9 mouse cellular contexts compared by ENCODE assay signal in the genomic region with DNA sequence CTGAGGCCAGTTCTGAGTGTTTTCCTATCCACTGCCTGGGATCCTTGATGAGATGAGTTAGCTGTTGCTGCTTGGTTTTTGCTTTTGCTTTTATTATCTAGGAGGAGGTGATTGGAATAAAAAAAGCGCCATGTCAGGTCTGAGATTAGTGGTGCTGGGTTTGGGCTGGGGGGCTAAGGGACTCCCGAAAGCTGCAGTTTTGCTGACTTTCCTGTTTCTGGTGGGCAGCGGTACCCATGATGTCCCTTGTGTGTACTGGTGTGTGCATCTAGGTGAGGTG.
DNase-seq lines count a peak whose midpoint lies in the region; ATAC-seq and TF ChIP-seq lines count a peak whose summit lies in the region.
"Had no signal": no experiment of that assay in that cellular context is flagged by ENCODE, and none has a peak within 500 bp of the region (broad histone marks: within the 10 kb centered on the region; RNA-seq: fewer than 3 reads in every experiment).

No protein-coding gene starts in this region.

- peak overlapping the region; percentile 68 for H3K27ac ChIP-seq in lung, postnatal 0 days (ENCODE audit: low read length)
- peak overlapping the region; percentile 11; the same call in 1 of the 2 replicates for H3K27ac ChIP-seq in limb, embryonic 15.5 days
- H3K27ac ChIP-seq in stomach, postnatal 0 days (replicated peaks): peak overlapping the region; percentile 14; the same call in 1 of the 2 replicates
- H3K27ac ChIP-seq: liver, embryonic 15.5 days had no signal

- DNase-seq in heart, adult 11 months: peak; percentile 93
- no peak for DNase-seq in heart, adult 9 months (ENCODE audit: low spot score in 2 of 2)
- peak; percentile 4 for DNase-seq in lung, postnatal 0 days (ENCODE audit: low spot score)
- no peak for DNase-seq in lung, postnatal 36 days
- no peak for DNase-seq in stomach, postnatal 0 days (ENCODE audit: low spot score)
- DNase-seq in thymus, postnatal 0 days (ENCODE audit: low spot score): no peak
- DNase-seq in left cerebral cortex, postnatal 25 days (ENCODE audit: low spot score in 2 of 2): no peak

- no peak for TF ChIP-seq CTCF in lung, postnatal 0 days (IDR thresholded peaks at IDR 0.05)
- no peak for TF ChIP-seq CTCF in stomach, postnatal 0 days (IDR thresholded peaks at IDR 0.05; ENCODE audit: low read depth)

- no peaks in the 10 kb centered on the region for H3K36me3 ChIP-seq in lung, postnatal 0 days (ENCODE audit: insufficient read depth, low read length)
- no peaks in the 10 kb centered on the region for H3K36me3 ChIP-seq in limb, embryonic 15.5 days
- H3K36me3 ChIP-seq in stomach, postnatal 0 days (ENCODE audit: control insufficient read depth, insufficient read depth, low read length): no peaks in the 10 kb centered on the region
- H3K36me3 ChIP-seq: liver, embryonic 15.5 days had no signal

- H3K4me3 ChIP-seq in lung, postnatal 0 days (ENCODE audit: low read depth, low read length): peak overlapping the region; percentile 34
- H3K4me3 ChIP-seq in limb, embryonic 15.5 days: 0 out of 2 replicates have a peak overlapping the region, but pooled peaks have one; percentile 10
- H3K4me3 ChIP-seq in stomach, postnatal 0 days (ENCODE audit: low read depth, low read length): 0 out of 2 replicates have a peak overlapping the region, but pooled peaks have one; percentile 14
- H3K4me3 ChIP-seq: liver, embryonic 15.5 days had no signal

- intact Hi-C loops in left cerebral cortex, postnatal 25 days (cut with DNase I): no loop called here

- H3K9ac ChIP-seq in lung, postnatal 0 days (replicated peaks; ENCODE audit: low read depth): peak overlapping the region; percentile 43
- H3K9ac ChIP-seq in limb, embryonic 15.5 days: no peak overlapping the region
- no peak overlapping the region for H3K9ac ChIP-seq in stomach, postnatal 0 days (ENCODE audit: low read length)
- H3K9ac ChIP-seq: liver, embryonic 15.5 days had no signal

- H3K4me2 ChIP-seq in lung, postnatal 0 days (replicated peaks; ENCODE audit: low read depth, low read length): peak overlapping the region; percentile 45
- no peak overlapping the region for H3K4me2 ChIP-seq in limb, embryonic 15.5 days
- no peak overlapping the region for H3K4me2 ChIP-seq in stomach, postnatal 0 days (replicated peaks; ENCODE audit: low read depth)
- H3K4me2 ChIP-seq: liver, embryonic 15.5 days had no signal

- peaks cover 6% of the 10 kb centered on the region; the same call in 1 of the 2 replicates for H3K4me1 ChIP-seq in lung, postnatal 0 days (ENCODE audit: insufficient read depth, low read depth, low read length)
- peaks cover 33% of the 10 kb centered on the region for H3K4me1 ChIP-seq in limb, embryonic 15.5 days
- no peaks in the 10 kb centered on the region for H3K4me1 ChIP-seq in stomach, postnatal 0 days (replicated peaks; ENCODE audit: control insufficient read depth, insufficient read depth)

- 75% methylated on average over 3 of the region's 3 CpGs for WGBS in lung, postnatal 0 days
- WGBS in limb, embryonic 15.5 days: 92% methylated on average over 3 of the region's 3 CpGs
- WGBS in stomach, postnatal 0 days: 91% methylated on average over 3 of the region's 3 CpGs

- H3K9me3 ChIP-seq in lung, postnatal 0 days (ENCODE audit: low read length): no peaks in the 10 kb centered on the region
- H3K9me3 ChIP-seq in limb, embryonic 15.5 days: no peaks in the 10 kb centered on the region
- no peaks in the 10 kb centered on the region for H3K9me3 ChIP-seq in stomach, postnatal 0 days (ENCODE audit: control insufficient read depth, low read length)
- H3K9me3 ChIP-seq: liver, embryonic 15.5 days had no signal

- no peak for TF ChIP-seq EP300 in lung, postnatal 0 days (IDR thresholded peaks at IDR 0.05)
- no peak for TF ChIP-seq EP300 in stomach, postnatal 0 days (optimal IDR thresholded peaks at IDR 0.05)

- no peak for ATAC-seq in lung, postnatal 0 days
- no peak for ATAC-seq in limb, embryonic 15.5 days (ENCODE audit: insufficient number of reproducible peaks, low FRiP score, low TSS enrichment, low read depth)
- no peak for ATAC-seq in stomach, postnatal 0 days (ENCODE audit: low FRiP score, low TSS enrichment)

- H3K27me3 ChIP-seq in lung, postnatal 0 days (replicated peaks; ENCODE audit: insufficient read depth, low read length): no peaks in the 10 kb centered on the region
- H3K27me3 ChIP-seq in limb, embryonic 15.5 days: no peaks in the 10 kb centered on the region
- H3K27me3 ChIP-seq in stomach, postnatal 0 days (ENCODE audit: control insufficient read depth, insufficient read depth, low read length): no peaks in the 10 kb centered on the region
- H3K27me3 ChIP-seq: liver, embryonic 15.5 days had no signal

Comparison
In these comparisons a context has a peak if more than half of its experiments do, and no peak if none do; other contexts are left out.
1. DNase-seq: peak in heart, adult 11 months (single experiment) and lung, postnatal 0 days (single experiment); none in heart, adult 9 months (0 of 2), lung, postnatal 36 days (single experiment), stomach, postnatal 0 days (single experiment), thymus, postnatal 0 days (single experiment) and left cerebral cortex, postnatal 25 days (0 of 2).
2. H3K27ac ChIP-seq: peak in every context shown above with its lines; median percentile 68 in lung, postnatal 0 days; 14 in stomach, postnatal 0 days; 11 in limb, embryonic 15.5 days.
3. Peak in every context shown above with its lines, with median percentiles within 50 percentile points of each other: H3K4me3 ChIP-seq.